Mouse (Mus musculus) embryonic fibroblast, embryonic 13.5 days (primary cell): Measurements from ENCODE around the gene Prr23a1.

ENCODE experiments used
- CTCF ChIP-seq: IDR thresholded peaks from 2 replicates; pipeline ENCODE4 v1.5.1; 2011; ENCODE audit warnings: mild to moderate bottlenecking, control low read depth, low read length, moderate library complexity, borderline replicate concordance; ENCODE audit not compliant: insufficient read depth
- POLR2A ChIP-seq: IDR thresholded peaks from 2 replicates; pipeline ENCODE4 v1.6.1; 2011; ENCODE audit warnings: low read depth, mild to moderate bottlenecking, control low read depth, low read length, moderate library complexity

GRCm38 (mm10) chr9:98842117-98842516 lies at the start of gene Prr23a1:
- TF ChIP-seq POLR2A (no peak), CTCF (no peak)
